Mouse (Mus musculus): ENCODE measurements around the gene Creb3.

DNA sequence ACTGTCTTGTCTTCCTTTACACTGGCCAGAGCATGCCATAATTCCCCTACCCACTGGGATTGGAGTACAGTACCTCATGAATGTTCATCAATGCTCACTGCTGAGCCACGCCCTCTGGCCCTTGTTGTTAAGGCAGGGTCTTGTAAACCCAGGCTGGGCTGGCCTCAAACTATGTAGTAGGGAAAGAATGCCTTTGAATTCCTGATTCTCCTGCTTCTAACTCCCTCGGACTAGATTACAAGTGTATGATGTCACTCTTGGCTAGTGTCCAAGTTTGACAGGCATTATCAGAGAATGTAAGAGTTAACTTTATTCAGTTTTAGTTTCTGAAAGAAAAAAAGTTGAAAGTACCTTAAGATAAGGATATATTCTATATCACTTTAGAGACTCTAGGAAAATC is 2.1 kb downstream of the Creb3 start:
- TF ChIP-seq CTCF (IDR thresholded peaks at IDR 0.05; ENCODE audit: low read depth) (no peak), EP300 (optimal IDR thresholded peaks at IDR 0.05) (no peak)

Data from stomach, postnatal 0 days (tissue).